Mouse (Mus musculus) stomach, postnatal 0 days (tissue): Measurements from ENCODE around the gene Lmcd1. TPM values are rescaled to one million over a fixed set of nuclear protein-coding genes. Genes with fewer than 3 reads are reported as not detected.

Experiments used
- ATAC-seq: fragments of 200-750 bp; cut with Nextera tagmentation; 2 replicates; pipeline ENCODE4 v1.8.0; 2017; ENCODE audit not compliant: low FRiP score, low TSS enrichment
- DNase-seq: peaks from one replicate; pipeline ENCODE4 v3.0.0-alpha.2; 2016; ENCODE audit warnings: low spot score
- H3K27ac ChIP-seq: fragments of 300-500 bp; sonication (generic); replicated peaks from 2 replicates; pipeline ENCODE4 v1.5.1; 2014; ENCODE audit warnings: mild to moderate bottlenecking, control low read depth
- H3K27me3 ChIP-seq: fragments of 300-500 bp; sonication (generic); 2 replicates; pipeline ENCODE4 v1.6.1; 2014; ENCODE audit warnings: low read length; ENCODE audit not compliant: control insufficient read depth, insufficient read depth
- H3K36me3 ChIP-seq: fragments of 300-500 bp; sonication (generic); 2 replicates; pipeline ENCODE4 v1.6.1; 2014; ENCODE audit warnings: low read length, mixed read lengths; ENCODE audit not compliant: control insufficient read depth, insufficient read depth
- H3K4me1 ChIP-seq: fragments of 300-500 bp; sonication (generic); replicated peaks from 2 replicates; pipeline ENCODE4 v1.6.1; 2014; ENCODE audit warnings: antibody characterized with exemption; ENCODE audit not compliant: control insufficient read depth, insufficient read depth
- H3K4me2 ChIP-seq: fragments of 300-500 bp; sonication (generic); replicated peaks from 2 replicates; pipeline ENCODE4 v1.6.1; 2014; ENCODE audit warnings: low read depth, mild to moderate bottlenecking, control low read depth, moderate library complexity
- H3K4me3 ChIP-seq: fragments of 300-500 bp; sonication (generic); 2 replicates; pipeline ENCODE4 v1.5.1; 2014; ENCODE audit warnings: low read depth, low read length, control low read depth
- H3K9ac ChIP-seq: fragments of 300-500 bp; sonication (generic); 2 replicates; pipeline ENCODE4 v1.6.1; 2014; ENCODE audit warnings: mild to moderate bottlenecking, low read length, control low read depth, mixed read lengths
- H3K9me3 ChIP-seq: fragments of 300-500 bp; sonication (generic); 2 replicates; pipeline ENCODE4 v1.6.1; 2016; ENCODE audit warnings: low read length; ENCODE audit not compliant: control insufficient read depth
- CTCF ChIP-seq: IDR thresholded peaks from 2 replicates; pipeline ENCODE4 v1.5.1; 2016; ENCODE audit warnings: antibody characterized with exemption, low read depth, mild to moderate bottlenecking, moderate library complexity
- EP300 ChIP-seq: optimal IDR thresholded peaks from 2 replicates; pipeline ENCODE3; 2016; ENCODE audit warnings: antibody characterized with exemption
- WGBS: fragments of 180-500 bp; shearing (Covaris S2); extraction: QIAGEN DNeasy Blood & Tissue Kit; methylation state at CpG from one replicate; pipeline ENCODE4 v1.1.7; 2014; 5-methylcytosine and 5-hydroxymethylcytosine counted together
- polyA plus RNA-seq: library from polyadenylated mRNA; unstranded; fragments of >200 nt; fragmentation: Nextera tagmentation; extraction: Ambion mirVana; gene quantifications from 2 replicates; pipeline ENCODE4 v1.2.1, GENCODE M21; 2015

Gene Lmcd1
- polyA plus RNA-seq, 1 experiment from 2014 or later, result 13.2 TPM

DNA sequence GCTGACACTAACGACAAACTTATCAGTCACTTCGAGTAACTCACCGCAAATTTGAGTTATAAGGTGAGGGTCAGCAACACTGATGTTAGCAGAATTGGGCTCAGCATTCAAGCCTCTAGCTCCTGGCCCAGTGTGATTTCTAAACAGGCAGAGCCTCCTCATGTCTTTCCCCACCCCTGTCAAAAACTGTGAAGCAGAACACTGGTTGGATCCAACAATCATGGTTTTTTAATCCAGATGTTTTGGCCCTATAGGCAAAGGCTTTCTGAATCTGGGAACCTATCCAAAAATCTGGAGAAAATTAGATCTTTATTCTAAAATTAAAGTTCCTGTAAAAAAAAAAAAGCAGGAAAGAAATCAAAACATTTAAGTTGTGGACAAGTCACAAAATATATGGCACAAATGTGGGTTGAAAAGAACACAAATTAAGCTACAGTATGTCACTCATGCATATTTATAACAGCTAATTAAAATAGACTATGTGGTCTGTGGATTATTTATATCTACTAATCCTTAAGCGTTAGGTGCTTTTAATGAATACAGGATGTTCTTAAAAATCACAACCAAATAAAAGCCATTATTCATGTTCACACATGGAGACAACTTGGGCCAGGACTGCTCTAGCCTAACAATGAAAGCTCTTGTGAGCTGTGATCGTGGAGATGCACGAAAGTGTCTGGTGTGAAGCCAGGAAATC lies 5.7 kb upstream of the Lmcd1 start:
- Histone ChIP-seq H3K9me3 (no peaks in the 10 kb centered on the region), H3K4me3 (no peak overlapping the region), H3K9ac (no peak overlapping the region), H3K4me2 (no peak overlapping the region), H3K36me3 (no peaks in the 10 kb centered on the region), H3K27ac (no peak overlapping the region), H3K27me3 (no peaks in the 10 kb centered on the region), H3K4me1 (no peaks in the 10 kb centered on the region)
- TF ChIP-seq CTCF, result no peak
- DNase-seq, result no peak
- ATAC-seq, result no peak
- 61% methylated on average over 6 of the region's 6 CpGs for WGBS

- Histone ChIP-seq H3K27me3 (no peaks in the 10 kb centered on the region), H3K9ac (peak overlapping the region; percentile 5; the same call in 1 of the 2 replicates), H3K4me2 (peak overlapping the region; percentile 58), H3K36me3 (no peaks in the 10 kb centered on the region), H3K27ac (peak overlapping the region; percentile 67; the same call in 1 of the 2 replicates), H3K4me3 (peak overlapping the region; percentile 29), H3K4me1 (no peaks in the 10 kb centered on the region; the same call in 1 of the 2 replicates), H3K9me3 (no peaks in the 10 kb centered on the region)
- peak; percentile 90 for DNase-seq
- 26% methylated on average over 9 of the region's 9 CpGs for WGBS
- TF ChIP-seq EP300 (no peak), CTCF (no peak)
- ATAC-seq, result peak; percentile 77
Observed at GRCm38 (mm10) chr6:112274261-112275055, 900 bp downstream of the Lmcd1 start.

DNA sequence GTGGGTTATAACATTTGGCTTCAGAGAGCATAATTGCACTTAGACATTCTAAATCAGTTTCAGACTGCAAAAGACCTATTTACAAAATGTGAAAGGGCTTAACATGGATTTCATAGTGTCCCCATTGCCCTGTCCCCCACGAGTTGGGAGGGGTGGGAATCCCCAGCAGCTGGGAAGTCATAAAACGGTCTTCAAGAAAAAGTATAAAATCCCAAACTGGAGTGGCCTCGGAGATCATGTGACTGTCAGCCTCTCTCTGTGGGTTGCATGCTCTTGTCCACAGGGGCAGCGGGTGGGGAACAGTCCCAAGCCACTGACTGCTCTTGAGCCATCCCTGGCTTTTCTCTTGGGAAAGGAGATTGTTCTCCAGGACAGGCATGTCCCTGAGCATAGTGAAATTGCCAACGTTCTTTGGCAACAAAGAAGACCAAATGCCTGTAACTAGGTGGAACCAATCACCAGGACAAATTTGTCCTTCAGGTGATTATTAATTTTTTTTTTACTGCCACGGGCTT lies 2.2 kb downstream of the Lmcd1 start:
- H3K27ac ChIP-seq, result no peak overlapping the region
- no peaks in the 10 kb centered on the region for H3K27me3 ChIP-seq
- WGBS, result 66% methylated on average over 6 of the region's 6 CpGs
- no peaks in the 10 kb centered on the region; the same call in 1 of the 2 replicates for H3K4me1 ChIP-seq
- H3K9ac ChIP-seq, result no peak overlapping the region
- no peak for DNase-seq
- H3K36me3 ChIP-seq, result no peaks in the 10 kb centered on the region
- no peaks in the 10 kb centered on the region for H3K9me3 ChIP-seq
- TF ChIP-seq EP300, result no peak
- TF ChIP-seq CTCF, result no peak
- H3K4me3 ChIP-seq, result no peak overlapping the region
- no peak for ATAC-seq
- 0 out of 2 replicates have a peak overlapping the region, but pooled peaks have one; percentile 3 for H3K4me2 ChIP-seq

DNA sequence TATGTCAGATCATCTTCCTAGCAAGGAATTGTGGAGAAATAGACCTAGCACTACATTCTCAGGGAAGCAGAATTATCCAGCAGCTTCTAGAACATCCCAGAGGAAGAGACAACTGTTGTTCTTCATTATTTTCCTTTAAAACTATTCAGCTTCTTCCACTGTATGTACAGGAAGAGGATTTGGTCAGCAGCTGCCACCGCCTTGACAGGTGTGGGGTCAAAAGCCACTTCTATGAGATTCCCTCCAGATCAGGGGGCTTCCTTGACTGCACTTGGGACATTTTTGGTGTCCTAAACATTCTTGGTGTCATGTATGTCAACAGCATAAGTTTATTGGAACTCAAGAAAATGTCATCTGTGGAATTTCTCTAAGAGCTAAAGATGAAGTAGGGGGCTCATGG lies 5.2 kb downstream of the Lmcd1 start:
- H3K4me3 ChIP-seq, result no peak overlapping the region
- H3K4me1 ChIP-seq, result no peaks in the 10 kb centered on the region; the same call in 1 of the 2 replicates
- H3K4me2 ChIP-seq, result no peak overlapping the region
- no peak overlapping the region for H3K9ac ChIP-seq
- H3K27me3 ChIP-seq, result no peaks in the 10 kb centered on the region
- WGBS, result 77% methylated on average over 1 of the region's 1 CpGs
- H3K27ac ChIP-seq, result no peak overlapping the region
- no peak for ATAC-seq
- no peaks in the 10 kb centered on the region for H3K9me3 ChIP-seq
- H3K36me3 ChIP-seq, result no peaks in the 10 kb centered on the region
- TF ChIP-seq EP300 (no peak), CTCF (no peak)
- DNase-seq, result no peak

DNA sequence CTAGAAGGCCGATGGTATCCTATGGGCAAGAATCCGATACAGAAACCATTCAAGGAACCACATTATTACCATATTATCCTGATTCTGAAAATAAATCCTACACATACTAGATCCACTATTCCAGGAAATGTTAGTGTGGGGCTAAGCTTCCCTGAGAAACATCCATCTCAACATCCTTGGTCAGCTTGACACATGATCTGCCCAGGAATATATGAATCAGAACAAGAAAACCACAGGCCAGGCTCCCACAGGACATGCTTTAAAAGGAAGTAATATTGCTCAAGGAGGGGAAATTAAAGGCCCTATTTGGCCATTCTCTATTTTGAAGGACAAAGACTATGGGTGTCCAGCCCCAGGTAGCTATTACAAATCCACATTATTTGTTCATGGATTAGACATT lies 6.6 kb downstream of the Lmcd1 start:
- no peak overlapping the region for H3K9ac ChIP-seq
- no peak overlapping the region for H3K4me3 ChIP-seq
- H3K27me3 ChIP-seq, result no peaks in the 10 kb centered on the region
- no peak overlapping the region for H3K4me2 ChIP-seq
- TF ChIP-seq CTCF (no peak), EP300 (no peak)
- no peaks in the 10 kb centered on the region for H3K9me3 ChIP-seq
- WGBS, result 90% methylated on average over 2 of the region's 2 CpGs
- no peak for ATAC-seq
- H3K36me3 ChIP-seq, result no peaks in the 10 kb centered on the region
- no peak overlapping the region for H3K27ac ChIP-seq
- H3K4me1 ChIP-seq, result no peaks in the 10 kb centered on the region
- no peak for DNase-seq
